Mouse (Mus musculus): ENCODE measurements at regions not wholly inside any gene's neighbourhood (a gene's known extent, or its start where the extent isn't known, plus 50 kb on each side); places are given as distances from the start of the nearest gene placed in this dataset.
A peak's percentile ranks its signal among the peaks of the same experiment; 100 is the strongest.

DNA sequence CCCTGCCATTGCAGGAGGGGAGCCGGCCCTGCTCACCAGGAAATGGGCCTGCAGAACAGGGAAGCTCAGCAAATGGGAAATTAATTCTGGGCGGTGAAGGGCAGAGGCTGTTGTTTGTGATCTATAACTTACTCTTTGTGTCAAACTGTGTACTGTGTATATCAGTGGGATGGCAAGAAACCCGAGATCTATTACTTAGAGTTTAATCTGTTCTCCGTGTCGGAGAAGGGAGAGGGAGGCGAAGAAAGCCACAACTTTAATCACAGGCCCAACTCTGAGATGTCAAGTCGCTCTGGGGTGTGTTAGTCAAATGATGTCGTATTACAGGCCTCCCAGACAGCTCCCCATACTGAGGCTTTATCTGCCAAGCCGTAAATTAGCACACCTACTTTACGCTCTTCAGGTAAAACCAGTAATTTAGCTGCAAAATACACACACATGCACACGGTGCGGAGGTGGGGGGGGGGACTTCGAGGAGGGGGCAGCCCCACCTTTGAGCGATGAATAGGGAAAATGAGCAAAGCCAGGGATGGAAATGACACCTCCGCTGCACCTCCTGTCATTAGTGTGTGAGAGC is 158.0 kb downstream of the Rplp1 start:
- DNase-seq, result no peak

DNA sequence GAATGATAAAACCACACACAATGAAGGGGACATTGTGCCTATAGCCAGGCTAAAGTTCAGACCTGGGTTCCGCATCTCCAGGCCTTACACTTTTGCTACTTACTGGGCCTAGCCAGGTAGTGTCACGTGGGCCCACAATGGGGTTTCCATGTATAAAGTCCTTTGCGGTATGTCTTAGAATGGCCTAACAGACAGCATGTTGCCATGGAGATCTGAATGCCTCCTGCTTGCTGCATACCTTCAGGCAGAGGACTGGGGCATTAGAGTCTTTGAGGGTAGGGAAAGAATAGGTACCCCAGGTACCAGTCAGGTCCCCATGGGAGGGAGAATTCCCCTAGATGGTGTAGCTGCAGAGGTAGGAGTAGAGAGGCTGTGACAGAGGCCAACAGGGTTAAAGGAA is 159.0 kb downstream of the Rplp1 start:
- DNase-seq, result no peak

DNA sequence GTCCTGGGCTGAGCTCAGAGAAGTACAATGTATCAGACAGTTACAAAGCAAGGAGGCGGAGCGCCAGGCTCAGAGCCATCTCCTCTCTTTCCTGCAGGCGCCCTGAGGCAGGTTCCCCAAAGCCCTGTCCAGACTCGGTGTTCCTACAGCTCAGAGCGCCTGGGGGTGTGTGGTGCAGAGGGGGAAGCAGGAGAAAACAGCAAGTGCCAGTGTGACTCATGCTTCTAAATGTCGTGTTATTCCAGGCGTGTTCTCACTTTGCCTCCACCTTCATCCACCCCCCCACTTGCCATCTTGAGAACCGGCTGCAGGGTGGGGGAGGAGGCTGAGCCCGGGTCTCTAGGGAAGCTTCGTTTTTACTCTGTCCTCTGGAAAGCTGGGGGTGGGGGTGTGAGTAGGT is 160.5 kb downstream of the Rplp1 start:
- DNase-seq, result peak; percentile 24 to 52

DNA sequence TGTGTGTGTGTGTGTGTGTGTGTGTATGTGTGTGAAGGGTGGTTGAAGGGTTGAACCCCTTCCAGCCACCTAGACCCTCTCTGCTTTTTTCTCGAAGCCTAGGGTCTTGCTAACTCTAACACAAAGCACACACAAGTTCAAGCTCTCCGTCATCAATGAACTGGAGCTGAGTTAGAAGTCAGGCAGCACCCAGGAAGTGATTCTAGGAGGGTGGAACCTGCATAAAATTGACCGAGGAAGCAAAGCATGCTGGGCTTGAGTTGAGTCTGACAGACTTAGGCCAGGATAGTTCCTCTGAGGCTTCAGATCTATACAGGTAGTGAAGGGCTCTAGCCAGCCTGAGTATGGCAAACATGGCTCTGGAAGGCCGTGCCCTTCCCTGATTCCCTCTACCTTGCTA is 165.1 kb downstream of the Rplp1 start:
- no peak for DNase-seq

DNA sequence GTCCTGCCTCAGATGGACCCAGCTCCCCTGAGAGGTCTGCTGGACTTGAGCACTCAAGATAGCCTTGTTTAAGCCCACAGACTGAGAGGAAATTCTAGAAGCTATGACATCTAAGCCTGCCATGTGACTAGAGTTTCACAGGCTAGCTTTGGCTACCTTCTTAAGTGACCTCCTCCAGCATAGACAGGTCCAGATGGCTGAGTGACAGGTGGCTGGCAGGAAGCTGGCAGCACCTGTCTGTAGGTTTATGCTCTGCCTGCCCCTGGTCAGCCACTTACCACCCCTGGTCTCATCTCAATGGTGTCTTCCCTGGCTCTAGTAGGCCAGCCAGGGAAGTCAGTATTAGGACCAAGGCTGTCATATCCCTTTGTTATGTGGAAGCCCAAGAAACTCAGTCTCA is 165.9 kb downstream of the Rplp1 start:
- DNase-seq, result no peak

DNA sequence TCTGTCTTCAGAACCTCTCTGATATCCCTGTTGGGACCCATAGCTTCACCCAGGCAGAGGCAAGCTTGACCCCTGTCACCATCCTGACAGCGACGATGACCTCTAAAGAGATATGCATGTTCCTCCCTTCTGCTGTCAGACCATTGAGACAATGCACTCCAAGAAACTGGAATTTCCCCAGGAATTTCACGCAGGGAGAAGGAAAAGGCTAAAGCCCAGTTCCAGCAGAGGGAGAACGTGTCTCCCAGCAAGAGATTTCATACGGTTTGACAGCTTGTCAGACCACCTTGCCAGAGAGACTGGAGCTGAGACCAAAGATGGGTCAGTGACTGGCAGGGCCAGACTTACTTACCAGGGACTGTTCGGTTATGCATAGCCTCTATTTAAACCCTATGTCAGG is 167.9 kb downstream of the Rplp1 start:
- DNase-seq, result peak; percentile 20 to 26

DNA sequence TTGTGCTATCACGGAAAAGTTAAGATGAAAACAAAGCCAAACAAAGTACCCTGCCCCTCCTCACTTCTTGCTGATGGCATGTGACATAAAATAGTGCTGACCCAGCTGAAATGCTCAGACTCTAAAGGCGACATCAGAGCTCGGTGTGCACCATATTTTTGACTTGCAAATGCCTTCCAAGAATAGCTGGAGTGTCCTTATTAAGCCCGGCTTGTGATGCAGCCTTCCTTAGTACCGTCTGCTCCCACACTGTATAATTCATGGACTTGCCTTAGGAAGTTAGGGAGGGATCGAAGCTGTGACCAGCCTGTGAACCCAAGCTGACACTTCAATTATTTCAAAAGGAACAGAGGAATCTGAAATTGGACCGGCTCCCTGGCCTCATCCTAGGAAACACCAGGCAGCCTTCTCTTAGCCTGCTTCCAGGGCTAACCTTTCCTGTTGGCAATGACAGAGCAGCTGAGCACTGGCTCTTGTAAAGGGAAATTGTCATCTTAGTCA is 169.0 kb downstream of the Rplp1 start:
- DNase-seq, result peak; percentile 55 to 60

DNA sequence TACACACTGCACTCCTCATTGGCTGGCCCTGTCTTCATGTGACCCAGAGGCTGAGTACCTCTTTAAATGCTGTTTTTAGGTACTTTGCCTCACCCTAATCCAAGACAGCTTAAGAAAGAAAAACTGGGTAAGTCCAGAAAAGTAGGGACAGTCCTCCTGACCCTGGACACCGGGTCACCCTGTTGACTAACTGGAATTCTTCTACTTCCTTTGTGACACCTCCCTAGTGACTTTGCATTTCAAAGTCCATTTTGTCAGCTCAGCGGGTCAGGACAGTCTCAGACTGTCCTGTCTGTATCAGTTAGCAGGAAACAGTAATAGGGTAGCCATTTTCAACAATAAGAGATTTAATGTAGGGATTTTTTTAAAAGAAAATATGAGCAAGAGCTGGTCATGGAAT is 180.8 kb downstream of the Rplp1 start:
- DNase-seq, result no peak

DNA sequence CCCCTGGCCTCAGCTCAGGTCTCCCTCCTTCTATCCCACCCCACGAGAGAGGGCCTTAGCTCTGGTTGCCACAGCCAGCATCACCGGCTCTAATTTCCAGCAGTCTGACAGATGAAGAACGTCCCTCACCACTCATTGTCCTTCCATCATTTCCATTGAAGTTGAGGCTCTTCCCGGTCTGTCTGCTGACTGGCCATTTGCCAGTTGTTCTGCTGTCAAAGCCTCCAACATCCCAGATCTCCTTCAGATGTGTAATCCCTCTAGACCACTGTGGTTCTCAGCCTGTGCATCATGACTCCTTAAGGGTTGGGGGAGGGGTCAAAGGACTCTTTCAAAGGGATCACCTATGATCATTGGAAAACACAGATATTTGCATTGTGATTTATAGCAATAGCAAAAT is 181.6 kb downstream of the Rplp1 start:
- no peak for DNase-seq

DNA sequence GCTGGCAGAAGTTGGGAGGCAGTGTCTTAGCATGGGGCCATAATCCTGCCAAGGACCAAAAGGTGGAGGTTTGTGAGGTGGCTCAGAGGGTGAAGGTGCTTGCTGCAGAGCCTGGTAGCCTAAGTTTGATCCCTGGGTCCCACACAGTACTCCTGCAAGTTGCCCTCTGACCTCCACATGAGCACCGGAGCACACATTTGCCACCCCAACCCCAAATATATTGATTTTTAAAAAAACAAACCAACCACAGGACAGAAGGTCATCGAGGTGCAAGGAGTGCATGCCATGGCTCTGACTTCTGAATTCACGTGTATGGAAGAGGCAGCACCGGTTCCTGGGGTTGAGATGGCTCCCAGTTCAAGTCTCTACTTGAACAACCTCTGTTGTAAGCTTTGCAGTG is 186.2 kb downstream of the Rplp1 start:
- DNase-seq, result no peak

DNA sequence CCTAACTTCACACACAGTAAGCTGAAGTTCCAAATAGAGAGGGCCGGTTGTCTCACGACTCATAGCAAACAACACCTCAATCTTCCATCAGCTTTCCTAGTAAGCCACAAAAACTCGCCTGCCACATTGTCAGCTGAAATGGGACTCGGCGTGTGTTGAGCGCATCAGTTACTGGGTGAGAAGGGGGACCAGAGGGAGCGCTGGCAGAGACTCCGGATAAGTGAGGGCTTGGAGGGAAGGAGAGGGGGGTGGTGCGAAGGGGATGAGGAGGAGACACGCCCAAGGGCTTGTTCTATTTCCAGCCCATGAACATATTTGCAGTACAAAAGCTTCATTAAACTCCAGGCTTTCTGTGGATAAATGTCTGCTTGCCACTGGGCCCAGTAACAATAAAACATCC is 186.7 kb downstream of the Rplp1 start:
- no peak for DNase-seq

DNA sequence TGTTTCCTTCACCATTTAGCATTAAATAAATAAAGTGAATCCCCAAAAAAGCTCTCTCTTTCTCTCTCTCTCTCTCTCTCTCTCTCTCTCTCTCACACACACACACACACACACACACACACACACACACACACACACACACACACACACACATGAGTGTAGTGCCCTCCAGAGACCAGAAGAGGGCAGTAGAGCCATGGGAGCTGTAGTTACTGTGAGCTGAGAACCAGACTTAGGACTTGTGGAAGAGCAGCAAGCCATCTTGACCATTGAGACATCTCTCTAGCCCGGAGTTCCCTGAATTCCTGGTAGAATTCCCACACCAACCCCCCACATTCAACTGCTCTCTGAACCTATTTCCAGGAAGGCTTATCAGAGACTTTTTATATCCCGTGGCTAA is 190.3 kb downstream of the Rplp1 start:
- DNase-seq, result no peak

DNA sequence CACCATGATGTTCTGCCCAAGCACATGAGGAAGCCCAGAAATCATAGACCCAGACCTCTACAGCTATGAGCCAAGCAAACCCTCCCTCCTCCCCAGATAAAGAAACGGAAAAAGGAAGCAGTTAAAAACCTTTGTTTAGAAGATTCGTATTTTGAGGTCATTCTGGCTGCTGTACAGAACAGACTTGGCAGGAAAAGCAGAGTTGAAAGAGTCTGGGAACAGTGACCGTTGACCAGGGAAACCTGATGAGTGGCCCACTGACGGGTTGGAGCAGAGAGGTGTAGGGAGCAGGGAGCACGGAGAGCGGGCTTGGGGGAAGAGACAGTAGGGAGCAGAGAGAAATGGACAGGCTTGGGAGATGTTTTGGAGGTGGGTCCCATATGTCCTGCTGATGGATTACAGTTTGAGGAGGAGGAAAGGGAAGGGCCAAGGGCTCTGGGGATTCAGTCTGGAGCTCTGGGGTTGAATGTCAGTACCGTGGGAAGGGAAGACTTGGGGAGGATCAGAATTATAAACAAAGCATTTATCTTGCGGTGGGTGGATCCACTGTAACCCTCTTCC is 191.2 kb downstream of the Rplp1 start:
- DNase-seq, result no peak

DNA sequence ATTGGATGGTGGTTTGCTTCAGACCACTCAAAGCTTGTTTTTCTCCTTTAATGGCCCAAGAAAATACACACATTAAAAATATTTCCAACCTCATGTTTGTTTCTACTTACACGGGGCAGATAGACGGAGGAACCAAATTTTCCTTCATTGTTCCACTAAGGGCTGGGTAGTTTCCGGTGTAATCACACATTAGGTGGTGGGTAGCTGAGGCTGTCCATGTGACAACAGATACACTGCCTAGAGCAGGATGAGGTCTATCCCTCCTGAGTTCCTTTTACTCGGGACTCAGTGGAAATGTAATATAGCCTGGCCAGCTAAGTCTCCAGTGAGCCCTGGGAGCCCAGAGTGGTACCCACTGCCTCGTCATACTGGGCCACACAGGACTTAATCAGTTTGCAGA is 192.5 kb downstream of the Rplp1 start:
- no peak for DNase-seq

DNA sequence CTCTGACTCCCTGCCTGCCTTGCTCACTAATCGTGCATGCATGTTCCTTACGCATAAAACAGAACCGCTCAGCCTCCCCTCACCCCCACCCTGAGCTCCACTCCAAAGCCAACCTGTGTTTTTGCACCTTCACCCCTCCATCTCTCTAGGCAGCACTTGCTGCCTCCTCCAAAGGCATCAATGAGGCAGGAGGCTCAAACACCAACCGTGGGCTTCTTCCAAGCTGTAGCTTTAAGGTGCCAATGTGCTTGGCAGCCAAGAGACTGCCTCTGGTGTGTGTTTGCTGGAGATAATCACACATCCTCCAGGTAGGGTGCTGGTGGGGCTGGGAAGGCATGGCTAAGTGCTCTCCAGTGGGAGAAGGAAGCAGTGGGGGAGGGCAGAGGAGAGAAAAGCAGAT is 193.3 kb downstream of the Rplp1 start:
- no peak for DNase-seq

DNA sequence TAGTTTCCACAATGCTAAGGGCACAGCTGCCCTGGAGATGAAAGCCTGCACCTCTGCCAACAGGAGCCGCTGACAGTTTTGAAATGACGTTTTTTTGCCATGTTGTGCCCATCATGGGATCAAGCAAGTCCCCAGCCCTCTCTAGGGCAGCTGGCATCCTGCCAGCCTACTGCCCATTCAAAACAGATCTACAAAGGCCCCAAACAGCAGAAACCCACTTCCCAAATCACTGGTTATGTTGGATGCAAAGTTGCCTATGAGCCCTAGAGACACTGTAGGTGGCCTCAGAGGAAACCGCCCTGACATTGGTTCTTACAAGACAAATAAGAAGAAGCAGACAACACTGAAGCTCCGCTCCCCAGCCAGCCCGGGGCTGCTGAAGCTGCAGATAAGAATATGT is 194.1 kb downstream of the Rplp1 start:
- DNase-seq, result no peak

DNA sequence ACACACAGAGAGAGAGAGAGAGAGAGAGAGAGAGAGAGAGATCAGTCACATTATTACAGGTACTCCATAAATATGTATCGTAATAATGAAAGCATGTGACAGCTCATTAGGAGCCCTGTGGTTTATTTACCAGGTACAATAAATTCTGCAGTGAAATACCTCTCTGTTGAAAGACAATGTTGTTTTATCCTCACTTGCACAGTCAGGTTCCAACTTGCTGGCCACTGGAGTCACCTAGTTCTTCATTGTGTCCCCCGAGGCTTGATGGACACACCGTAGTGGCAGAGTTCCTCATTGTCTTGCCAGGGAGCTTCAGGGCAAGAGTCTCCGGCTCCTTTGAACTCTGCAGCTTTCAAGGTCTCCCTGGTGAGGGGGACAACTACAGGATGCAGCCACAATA is 197.6 kb downstream of the Rplp1 start:
- DNase-seq, result no peak

DNA sequence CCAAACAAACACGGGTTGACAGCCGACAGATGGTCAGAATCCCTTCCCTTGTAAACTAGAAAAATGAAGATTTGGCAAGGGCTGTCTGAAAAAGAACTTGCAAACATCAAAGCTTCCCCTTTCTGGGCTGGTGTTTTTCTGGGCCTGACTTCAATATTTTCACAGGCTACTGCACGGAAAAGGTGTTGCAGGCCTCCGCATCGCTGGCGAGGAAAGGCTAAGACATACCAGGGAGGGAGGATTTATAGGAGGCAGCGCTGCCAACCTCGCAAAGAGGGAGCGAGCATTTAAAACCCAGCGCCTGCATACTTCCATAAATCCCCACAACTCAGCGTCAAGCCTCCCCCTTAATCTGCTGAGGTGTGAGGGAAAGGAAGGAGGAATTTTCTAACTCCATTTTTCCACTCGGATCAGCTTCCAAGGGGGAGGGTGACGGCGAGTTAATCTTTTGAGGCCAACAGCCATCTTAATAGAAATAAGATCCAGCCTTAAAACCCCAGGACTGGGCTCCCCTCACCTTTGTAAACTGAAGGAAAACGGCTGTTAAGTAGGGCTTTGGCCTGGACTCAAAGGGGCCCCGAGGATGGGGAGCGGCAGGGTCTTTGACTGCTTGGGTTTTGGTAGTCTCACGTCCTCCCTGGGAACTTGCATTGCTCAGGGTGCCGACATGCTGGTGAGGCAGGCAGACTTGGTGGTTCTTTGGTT is 199.9 kb downstream of the Rplp1 start:
- peak in 1 of 2 experiments; percentile 19 for DNase-seq

DNA sequence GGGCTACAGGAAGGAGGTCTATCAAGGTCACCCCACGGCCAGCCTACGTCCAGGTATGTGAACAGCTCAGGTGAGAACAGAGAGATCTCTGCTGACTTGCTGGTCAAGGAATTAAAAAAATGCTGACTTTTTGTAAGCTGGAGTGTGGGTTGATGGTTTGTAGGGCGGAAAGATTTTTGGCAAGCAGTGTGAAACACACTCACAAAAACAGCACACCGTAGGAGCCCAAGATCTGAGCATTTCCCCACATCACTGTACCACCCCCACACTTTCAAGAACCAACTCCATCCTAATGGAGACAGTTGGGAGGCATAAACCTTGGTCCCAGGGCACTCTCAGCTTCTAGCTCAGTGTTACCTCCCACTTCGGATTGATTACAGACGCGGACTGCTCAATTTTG is 200.5 kb downstream of the Rplp1 start:
- no peak for DNase-seq

DNA sequence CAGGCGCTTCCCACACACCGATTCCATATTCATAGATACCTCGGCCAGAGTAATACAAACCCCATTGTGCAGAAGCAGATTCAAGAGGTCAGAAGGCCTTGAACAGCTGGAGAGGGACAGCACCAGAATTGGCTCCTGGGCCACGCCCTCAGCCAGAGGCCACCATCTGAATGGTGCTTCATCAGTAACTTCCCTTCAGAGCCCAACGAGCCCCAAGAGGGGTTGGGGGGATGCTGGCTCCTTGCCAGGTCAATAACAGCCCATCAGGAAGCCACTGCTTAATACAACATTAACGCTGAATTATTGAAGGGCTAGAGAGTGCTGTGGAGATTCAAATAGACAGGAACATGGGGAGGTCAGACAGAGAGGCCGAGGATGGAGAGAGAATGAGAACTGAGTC is 203.0 kb downstream of the Rplp1 start:
- no peak for DNase-seq

DNA sequence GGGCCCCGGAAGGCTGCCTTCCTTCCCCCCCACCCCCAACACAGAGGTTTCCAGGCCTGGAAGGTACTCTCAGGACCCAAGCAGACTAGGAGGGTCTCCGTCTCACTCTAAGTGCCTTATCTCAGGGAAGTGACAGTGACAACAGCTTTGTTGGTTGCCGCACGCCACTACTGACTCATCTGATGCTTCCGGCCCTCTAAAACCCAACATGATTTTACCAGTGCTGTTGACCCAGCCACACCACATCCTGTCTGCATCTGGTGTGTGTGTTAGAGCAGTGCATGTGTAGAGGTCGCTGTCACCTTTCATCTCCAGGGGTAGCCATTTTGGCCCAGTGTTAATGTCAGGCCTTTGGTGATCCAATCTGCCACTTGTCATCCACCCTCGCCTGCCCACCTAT is 206.5 kb downstream of the Rplp1 start:
- DNase-seq, result no peak

DNA sequence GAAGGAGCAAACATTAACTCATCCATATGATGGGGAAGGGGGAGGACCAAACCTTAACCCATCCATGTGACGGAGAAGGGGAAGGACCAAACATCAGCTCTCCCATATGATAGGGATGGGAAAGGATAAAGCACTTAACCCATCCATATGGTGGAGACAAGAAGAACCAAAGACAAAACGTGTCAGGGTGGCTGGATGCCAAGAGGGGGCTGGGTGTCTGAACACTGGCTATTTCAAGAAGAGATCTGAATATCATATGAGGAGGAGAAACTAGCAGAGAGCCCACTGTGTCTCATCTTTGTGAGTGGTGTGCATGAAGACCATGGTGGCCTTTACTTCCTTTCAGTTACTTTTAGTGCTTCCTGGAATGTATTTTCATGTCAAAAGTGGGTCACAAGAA is 207.0 kb downstream of the Rplp1 start:
- no peak for DNase-seq

DNA sequence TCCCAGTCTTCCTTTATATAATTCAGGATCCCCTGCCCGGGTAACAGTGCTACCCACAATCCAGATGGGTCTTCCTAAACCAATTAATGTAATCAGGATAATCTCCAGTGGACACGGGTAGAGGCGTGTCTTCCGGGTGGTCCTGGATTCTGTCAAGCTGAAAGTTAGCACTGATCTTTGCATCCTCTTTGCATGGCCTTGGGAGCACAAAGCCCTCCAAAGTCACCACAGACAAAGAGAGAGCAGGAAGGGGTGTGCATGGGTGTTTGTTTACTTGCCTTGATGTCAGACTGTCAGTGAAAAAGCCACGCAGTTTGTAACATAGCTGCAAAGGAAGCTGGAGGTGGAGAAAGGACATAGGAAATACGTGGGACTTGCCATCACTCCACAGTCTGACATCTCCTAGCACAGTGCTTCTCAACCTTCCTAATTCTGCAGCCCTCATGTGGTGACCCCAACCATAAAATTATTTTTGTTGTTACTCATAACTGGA is 208.0 kb downstream of the Rplp1 start:
- no peak for DNase-seq

DNA sequence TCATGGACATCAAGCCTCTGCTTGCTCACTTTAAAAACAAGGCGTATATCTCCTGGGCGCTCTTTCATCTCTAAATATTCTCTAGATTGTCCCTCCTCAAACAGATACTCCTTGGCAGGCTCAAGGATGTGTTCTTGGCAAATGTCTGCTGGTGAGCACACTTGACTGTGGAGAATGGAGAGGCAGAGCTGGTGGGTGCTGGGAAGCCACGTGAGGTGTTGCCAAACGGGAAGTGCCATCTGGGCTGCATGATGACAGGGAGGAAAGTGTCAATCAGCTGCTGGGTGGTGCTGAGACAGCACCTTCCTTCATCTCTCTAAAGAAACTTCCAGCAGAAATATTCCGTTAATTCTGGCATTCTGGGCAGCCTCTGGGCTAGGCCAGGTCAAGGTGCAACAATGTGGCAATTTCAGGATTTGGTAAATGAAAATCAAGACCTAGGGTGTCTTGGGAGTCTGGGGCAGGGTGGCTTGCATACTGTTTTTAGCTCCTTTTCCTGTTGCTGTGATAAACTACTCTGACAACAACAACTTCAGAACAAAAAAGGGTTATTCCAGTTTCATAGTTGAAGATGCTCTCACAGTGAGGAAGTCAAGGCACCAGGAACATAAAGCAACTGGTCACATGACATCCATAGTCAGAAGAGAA is 208.6 kb downstream of the Rplp1 start:
- peak; percentile 19 to 24 for DNase-seq

Data from cerebellum, postnatal 25 days (tissue).